Mouse (Mus musculus) testis, postnatal 10 days (tissue): ENCODE measurements around the gene Ino80b.

ENCODE experiments used
- DNase-seq: peaks from one replicate; pipeline ENCODE4 v3.0.0; 2021; ENCODE audit warnings: low spot score

Gene Ino80b

GRCm38 (mm10) chr6:83084477-83084876 is 40.8 kb downstream of the Ino80b start:
- DNase-seq, result no peak

- no peak for DNase-seq
Observed at GRCm38 (mm10) chr6:83083497-83083896, 41.7 kb downstream of the Ino80b start.

DNA sequence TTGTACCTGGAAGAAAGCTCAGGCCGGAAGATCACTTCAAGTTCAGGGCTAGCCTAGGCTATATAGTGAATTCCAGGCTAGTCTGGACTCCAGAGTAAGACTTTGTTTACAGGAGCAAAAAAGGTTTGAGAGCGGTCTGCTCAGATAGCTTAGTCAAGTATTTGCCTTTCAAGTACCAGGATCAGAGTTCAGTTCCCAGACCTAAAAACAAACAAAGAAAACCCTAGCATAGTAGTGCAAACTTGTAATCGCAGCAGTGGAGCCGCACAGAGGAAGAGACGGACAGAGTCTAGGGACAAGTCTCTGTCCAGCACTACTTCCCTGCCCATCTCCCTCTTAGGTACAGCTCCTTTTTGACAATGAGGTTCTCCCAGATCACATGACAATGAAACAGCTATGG is 45.0 kb downstream of the Ino80b start:
- no peak for DNase-seq

DNA sequence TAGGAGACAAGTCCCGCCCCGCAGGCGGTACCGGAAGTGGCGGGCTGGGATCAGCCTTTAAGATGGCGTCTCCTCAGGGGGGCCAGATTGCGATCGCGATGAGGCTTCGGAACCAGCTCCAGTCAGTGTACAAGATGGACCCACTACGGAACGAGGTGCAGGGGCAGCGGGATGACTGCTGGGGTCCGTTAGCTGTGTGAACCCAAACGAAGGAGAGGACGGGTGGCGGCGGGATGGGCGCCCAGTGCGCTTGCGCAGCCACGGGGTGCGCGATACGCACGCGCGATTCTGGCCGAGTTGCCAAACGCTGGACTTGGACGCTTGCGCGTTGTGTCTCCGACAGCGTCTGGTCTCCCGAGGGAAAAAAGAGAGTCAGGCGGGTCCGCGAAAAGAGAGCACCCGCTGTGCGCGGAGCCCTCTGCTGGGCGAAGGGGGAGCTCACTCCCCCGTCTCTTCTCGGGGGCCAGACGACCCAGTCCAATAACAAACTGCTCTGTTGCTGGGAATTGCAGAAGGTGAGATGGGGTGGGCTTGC is 46.8 kb downstream of the Ino80b start:
- DNase-seq, result peak; percentile 100

- DNase-seq, result peak; percentile 64
Observed at GRCm38 (mm10) chr6:83077630-83078323, 47.5 kb downstream of the Ino80b start, which contains the start of gene Pcgf1. Gene Pcgf1 (plus strand): TSS chr6:83077869.

GRCm38 (mm10) chr6:83074979-83075378 is 50.3 kb downstream of the Ino80b start:
- DNase-seq, result no peak
